Comparison of ENCODE assay signal across 1 mouse cellular context in the genomic region with DNA sequence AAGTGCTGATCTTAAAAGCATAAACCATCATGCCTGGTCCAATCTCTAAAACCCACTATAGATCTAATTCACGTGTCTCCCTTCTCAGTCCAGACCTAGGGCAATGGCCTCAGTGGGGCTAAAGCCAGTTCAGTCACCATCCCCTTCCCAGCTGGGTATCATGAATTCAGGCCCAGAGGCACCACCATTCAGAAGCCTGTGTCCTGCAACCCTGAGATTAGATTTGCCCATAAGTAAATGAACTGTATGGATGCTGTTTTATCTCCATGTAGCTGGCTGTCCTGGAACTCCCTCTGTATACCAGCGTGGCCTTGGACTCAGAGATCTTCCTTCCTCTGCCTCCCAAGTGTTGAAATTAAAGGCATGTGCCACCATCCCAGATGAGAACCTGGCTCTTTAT.
TF ChIP-seq lines count a peak whose summit lies in the region.

No protein-coding gene starts in this region.

TF ChIP-seq in MEL, 35 proteins besides CTCF, POLR2A, EP300 and RAD21:
- TF ChIP-seq TAL1 (IDR thresholded peaks at IDR 0.05; ENCODE audit: low read length) (peak; percentile 54), USF2 (IDR thresholded peaks at IDR 0.05; ENCODE audit: borderline replicate concordance in 1 of 2, insufficient read depth in 1 of 2, low read depth in 1 of 2, low read length in 2 of 2) (no peak)
TF ChIP-seq in MEL: peak in this region for 1.
